Mouse (Mus musculus) myocyte (in vitro differentiated cells): ENCODE measurements around the gene Usp32.

Experiments
- CEBPB ChIP-seq: IDR thresholded peaks from 2 replicates; pipeline ENCODE4 v1.6.1; 2011; ENCODE audit warnings: mild to moderate bottlenecking, moderate library complexity; ENCODE audit not compliant: poor library complexity, insufficient read depth, severe bottlenecking
- E2F4 ChIP-seq: IDR thresholded peaks from one replicate; pipeline ENCODE4 v1.6.1; 2011; ENCODE audit warnings: mild to moderate bottlenecking, control low read depth, moderate library complexity; ENCODE audit not compliant: insufficient read depth
- MAX ChIP-seq: IDR thresholded peaks from one replicate; pipeline ENCODE4 v1.6.1; 2011; ENCODE audit warnings: low read depth, mild to moderate bottlenecking, control low read depth
- MYOD1 ChIP-seq, 3 experiments: IDR thresholded peaks; one replicate each; pipeline ENCODE4 v1.6.1; 2011; ENCODE audit warnings: control low read depth in 2 of 3, low read depth in 2 of 3, mild to moderate bottlenecking in 2 of 3, moderate library complexity in 1 of 3; ENCODE audit not compliant: insufficient read length in 2 of 3, control insufficient read depth in 1 of 3
- MYOG ChIP-seq, 3 experiments: IDR thresholded peaks; one replicate each; pipeline ENCODE4 v1.6.1; 2011; ENCODE audit warnings: control low read depth in 2 of 3, low read depth in 2 of 3, mild to moderate bottlenecking in 2 of 3; ENCODE audit not compliant: insufficient read length in 2 of 3, control insufficient read depth in 1 of 3, insufficient read depth in 1 of 3
- POLR2A ChIP-seq: IDR thresholded peaks from one replicate; pipeline ENCODE4 v1.6.1; 2011; ENCODE audit warnings: low read depth, mild to moderate bottlenecking, control low read depth, moderate library complexity; ENCODE audit not compliant: insufficient read length
- POLR2AphosphoS2 ChIP-seq: IDR thresholded peaks from one replicate; pipeline ENCODE4 v1.6.1; 2011; ENCODE audit warnings: low read depth, control low read depth; ENCODE audit not compliant: insufficient read length
- TCF3 ChIP-seq: IDR thresholded peaks from one replicate; pipeline ENCODE4 v1.6.1; 2011; ENCODE audit warnings: low read depth, control low read depth; ENCODE audit not compliant: insufficient read length
- USF1 ChIP-seq: IDR thresholded peaks from one replicate; pipeline ENCODE4 v1.6.1; 2011; ENCODE audit warnings: low read depth, mild to moderate bottlenecking, control low read depth, moderate library complexity

DNA sequence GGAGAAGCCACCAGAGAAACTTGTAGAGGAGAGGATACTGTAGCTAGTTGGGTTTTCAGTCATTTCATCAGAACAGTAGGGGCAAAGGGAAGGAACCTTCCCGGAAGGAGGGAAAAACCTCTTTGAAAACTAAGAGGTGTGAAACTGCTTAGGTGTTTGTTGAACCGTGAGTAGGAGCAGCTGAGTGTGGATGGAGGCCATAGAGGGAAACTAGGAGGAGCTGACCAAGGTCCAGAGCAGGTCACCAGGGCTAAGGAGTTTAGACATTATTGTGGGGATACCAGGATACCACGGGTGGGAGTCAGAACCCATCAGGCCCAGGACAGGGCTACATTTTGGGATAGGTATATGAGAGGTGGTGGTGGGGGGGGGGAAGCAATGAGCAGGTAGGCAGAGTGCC lies 176.4 kb downstream of the Usp32 start:
- no peak for TF ChIP-seq POLR2A
- no peak for TF ChIP-seq E2F4
- no peak for TF ChIP-seq USF1
- TF ChIP-seq MYOG (IDR thresholded peaks at IDR 0.05; ENCODE audit: control insufficient read depth in 1 of 3, insufficient read depth in 1 of 3, insufficient read length in 2 of 3, low read depth in 2 of 3), result no peak
- no peak for TF ChIP-seq CEBPB
- no peak for TF ChIP-seq MYOD1 (IDR thresholded peaks at IDR 0.05; ENCODE audit: control insufficient read depth in 1 of 3, insufficient read length in 2 of 3, low read depth in 2 of 3)
- no peak for TF ChIP-seq POLR2AphosphoS2
- no peak for TF ChIP-seq MAX
- TF ChIP-seq TCF3, result no peak
